Mouse (Mus musculus) ES-Bruce4 (cell line): ENCODE measurements at regions not wholly inside any gene's neighbourhood (a gene's known extent, or its start where the extent isn't known, plus 50 kb on each side); places are given as distances from the start of the nearest gene placed in this dataset.

Source experiments
- H3K27ac ChIP-seq: 2 replicates; pipeline ENCODE4 v1.5.1; 2012; ENCODE audit warnings: low read length, inconsistent platforms; ENCODE audit not compliant: insufficient read depth
- H3K27me3 ChIP-seq: 2 replicates; pipeline ENCODE4 v1.6.1; 2012; ENCODE audit warnings: mild to moderate bottlenecking, low read length, inconsistent platforms; ENCODE audit not compliant: control insufficient read depth, poor library complexity, insufficient read depth, severe bottlenecking
- H3K36me3 ChIP-seq: 2 replicates; pipeline ENCODE4 v1.6.1; 2012; ENCODE audit warnings: inconsistent platforms, mild to moderate bottlenecking, low read length, moderate library complexity; ENCODE audit not compliant: control insufficient read depth, poor library complexity, insufficient read depth, severe bottlenecking
- H3K4me1 ChIP-seq: one replicate; pipeline ENCODE4 v1.8.1; 2011; ENCODE audit warnings: low read length; ENCODE audit not compliant: control insufficient read depth, insufficient read depth
- H3K4me3 ChIP-seq: 2 replicates; pipeline ENCODE4 v1.5.1; 2011; ENCODE audit warnings: low read depth, mild to moderate bottlenecking, low read length
- H3K9ac ChIP-seq: 2 replicates; pipeline ENCODE4 v1.6.1; 2012; ENCODE audit warnings: low read depth, mild to moderate bottlenecking, inconsistent platforms; ENCODE audit not compliant: poor library complexity, severe bottlenecking
- H3K9me3 ChIP-seq: replicated peaks from 2 replicates; pipeline ENCODE4 v1.6.1; 2012; ENCODE audit warnings: mild to moderate bottlenecking, low read length, inconsistent platforms; ENCODE audit not compliant: control insufficient read depth, poor library complexity, insufficient read depth, severe bottlenecking
- CTCF ChIP-seq: IDR thresholded peaks from one replicate; pipeline ENCODE4 v1.8.1; 2011; ENCODE audit warnings: low read depth, low read length
- EP300 ChIP-seq: IDR thresholded peaks from 2 replicates; pipeline ENCODE4 v1.6.1; 2011; ENCODE audit warnings: low read depth, low read length; ENCODE audit not compliant: insufficient read depth
- POLR2A ChIP-seq: IDR thresholded peaks from one replicate; pipeline ENCODE4 v1.8.1; 2011; ENCODE audit warnings: low read length; ENCODE audit not compliant: insufficient read depth

DNA sequence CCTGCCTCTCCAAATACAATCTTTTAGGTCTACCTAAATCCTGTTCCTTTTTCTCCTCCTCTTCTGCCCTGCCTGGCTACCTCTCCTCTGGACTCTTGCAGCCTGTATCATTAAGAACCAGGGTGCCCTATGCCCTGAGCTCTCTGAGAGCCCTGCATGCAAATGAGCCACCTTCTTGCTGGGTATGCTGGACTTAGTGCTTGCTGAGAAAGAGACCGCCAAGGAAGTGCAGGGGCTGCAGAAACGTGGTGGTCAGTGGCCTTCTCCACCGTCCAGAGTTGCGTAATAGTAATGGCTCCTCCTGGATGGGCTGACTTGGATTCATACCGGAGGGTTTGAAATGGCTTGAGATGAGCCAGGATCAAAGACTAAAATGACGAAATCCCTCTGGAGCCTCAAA lies 86.9 kb upstream of the Dlx2 start:
- no peak overlapping the region for H3K27ac ChIP-seq
- no peaks in the 10 kb centered on the region for H3K9me3 ChIP-seq
- H3K4me1 ChIP-seq, result peaks cover 2% of the 10 kb centered on the region
- no peaks in the 10 kb centered on the region for H3K36me3 ChIP-seq
- H3K4me3 ChIP-seq, result no peak overlapping the region
- TF ChIP-seq POLR2A, result no peak
- no peak for TF ChIP-seq CTCF
- no peak for TF ChIP-seq EP300
- no peak overlapping the region for H3K9ac ChIP-seq
- no peaks in the 10 kb centered on the region for H3K27me3 ChIP-seq

DNA sequence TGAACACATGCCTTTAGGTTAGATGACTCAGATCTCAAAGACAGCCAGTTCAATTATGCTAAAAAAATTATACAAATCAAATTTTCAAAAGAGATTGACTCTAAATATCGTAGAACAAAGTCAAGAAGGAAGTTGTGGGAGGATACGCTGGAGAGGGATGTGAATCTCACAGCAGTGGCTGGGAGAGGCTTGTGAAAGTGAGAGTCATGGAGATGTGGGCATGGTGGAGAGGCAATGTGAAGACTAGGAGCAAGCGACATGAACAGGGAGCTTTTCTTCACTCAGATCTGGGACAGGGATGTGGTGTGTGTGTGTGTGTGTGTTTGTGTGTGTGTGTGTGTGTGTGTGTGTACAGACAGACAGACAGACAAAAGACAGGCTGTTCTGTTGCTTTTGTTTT lies 87.9 kb upstream of the Dlx2 start:
- Histone ChIP-seq H3K4me1 (peaks cover 2% of the 10 kb centered on the region), H3K36me3 (no peaks in the 10 kb centered on the region), H3K27me3 (no peaks in the 10 kb centered on the region), H3K27ac (no peak overlapping the region), H3K9me3 (no peaks in the 10 kb centered on the region), H3K4me3 (no peak overlapping the region), H3K9ac (no peak overlapping the region)
- TF ChIP-seq EP300, result no peak
- TF ChIP-seq POLR2A, result no peak
- no peak for TF ChIP-seq CTCF

DNA sequence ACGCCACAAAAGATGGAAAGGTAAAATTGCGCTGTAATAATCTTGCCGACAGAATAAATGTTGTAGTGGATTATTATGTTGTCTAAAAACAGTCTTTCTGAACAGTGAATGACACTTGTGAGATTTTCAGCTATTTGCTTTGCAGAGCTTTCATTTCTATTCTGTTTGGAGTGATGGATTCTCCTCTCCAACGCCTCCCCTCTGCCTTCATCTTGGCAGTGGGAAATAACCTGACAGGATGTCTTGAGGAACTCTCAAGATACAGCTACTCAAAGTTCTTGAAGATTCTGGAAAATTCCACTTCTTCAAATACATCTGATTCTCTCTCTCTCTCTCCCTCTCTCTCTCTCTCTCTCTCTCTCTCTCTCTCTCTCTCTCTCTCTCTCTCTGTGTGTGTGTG lies 89.6 kb upstream of the Dlx2 start:
- H3K27me3 ChIP-seq, result no peaks in the 10 kb centered on the region
- H3K9ac ChIP-seq, result no peak overlapping the region
- peaks cover 1% of the 10 kb centered on the region; the same call in 1 of the 2 replicates for H3K9me3 ChIP-seq
- H3K36me3 ChIP-seq, result no peaks in the 10 kb centered on the region
- no peak overlapping the region for H3K4me3 ChIP-seq
- TF ChIP-seq POLR2A (no peak), EP300 (no peak), CTCF (no peak)
- no peak overlapping the region for H3K27ac ChIP-seq
- H3K4me1 ChIP-seq, result no peaks in the 10 kb centered on the region

DNA sequence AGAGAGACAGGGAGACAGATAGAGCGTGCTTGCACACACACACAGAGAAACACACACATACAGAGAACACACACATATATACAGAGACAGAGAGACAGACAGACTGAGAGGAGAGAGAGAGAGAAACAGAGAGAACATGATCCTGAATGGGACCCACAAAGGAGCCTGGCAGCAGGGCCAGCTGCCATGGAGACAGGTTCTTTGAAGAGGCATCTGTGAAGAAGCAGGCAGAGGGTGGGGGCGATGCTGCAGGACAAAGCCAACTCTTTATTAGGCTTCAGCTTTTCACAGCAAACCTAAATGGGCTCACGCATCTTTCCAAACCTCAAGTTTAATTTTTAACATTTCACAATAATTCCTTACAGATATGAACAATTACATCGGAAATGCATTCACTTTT lies 90.0 kb upstream of the Dlx2 start:
- TF ChIP-seq EP300 (no peak), CTCF (no peak), POLR2A (no peak)
- Histone ChIP-seq H3K36me3 (no peaks in the 10 kb centered on the region), H3K27ac (no peak overlapping the region), H3K4me1 (no peaks in the 10 kb centered on the region), H3K27me3 (no peaks in the 10 kb centered on the region), H3K9me3 (peaks cover 6% of the 10 kb centered on the region; the same call in 1 of the 2 replicates), H3K4me3 (no peak overlapping the region), H3K9ac (no peak overlapping the region)

DNA sequence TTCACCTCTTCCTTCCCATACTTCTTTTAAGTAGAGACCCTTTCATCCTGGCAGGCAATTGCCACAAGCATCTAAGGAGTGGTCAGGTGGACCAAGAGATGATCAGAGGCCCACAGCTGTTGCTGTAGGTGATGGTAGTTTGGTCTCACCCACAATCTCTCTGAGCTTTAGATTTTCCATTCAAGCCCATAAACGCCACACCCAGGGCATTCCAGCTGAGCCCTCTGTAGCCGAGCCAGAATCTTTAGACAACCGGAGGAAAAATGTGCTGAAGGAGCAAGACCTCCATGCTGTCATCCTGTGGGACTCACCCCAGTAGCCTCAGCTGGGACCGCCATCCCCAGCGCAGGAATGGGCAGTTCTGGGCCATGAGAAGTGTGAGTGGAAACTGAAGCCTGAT lies 93.7 kb upstream of the Dlx2 start:
- Histone ChIP-seq H3K4me3 (no peak overlapping the region), H3K36me3 (no peaks in the 10 kb centered on the region), H3K27me3 (no peaks in the 10 kb centered on the region), H3K9ac (no peak overlapping the region), H3K27ac (no peak overlapping the region), H3K4me1 (no peaks in the 10 kb centered on the region), H3K9me3 (peaks cover 6% of the 10 kb centered on the region; the same call in 1 of the 2 replicates)
- TF ChIP-seq CTCF, result no peak
- TF ChIP-seq POLR2A, result no peak
- no peak for TF ChIP-seq EP300

- no peak overlapping the region for H3K4me3 ChIP-seq
- no peak overlapping the region for H3K27ac ChIP-seq
- no peak for TF ChIP-seq CTCF
- no peak for TF ChIP-seq POLR2A
- TF ChIP-seq EP300, result 0 out of 2 replicates have a peak, but pooled peaks have one; percentile 25
- H3K9me3 ChIP-seq, result peaks cover 6% of the 10 kb centered on the region; the same call in 1 of the 2 replicates
- H3K4me1 ChIP-seq, result no peaks in the 10 kb centered on the region
- no peaks in the 10 kb centered on the region for H3K36me3 ChIP-seq
- H3K9ac ChIP-seq, result no peak overlapping the region
- no peaks in the 10 kb centered on the region for H3K27me3 ChIP-seq
These were observed 97.5 kb upstream of the Dlx2 start for GRCm38 (mm10) chr2:71644038-71644470.
